Mouse (Mus musculus): ENCODE results near the gene B4galnt1. TPM values are rescaled to one million over a fixed set of nuclear protein-coding genes. Genes with fewer than 3 reads are reported as not detected.

The B4galnt1 gene
- polyA plus RNA-seq, 2 experiments, result 11.8 to 12.1 TPM

GRCm38 (mm10) chr10:127165654-127166403 is 804 bp downstream of the B4galnt1 start:
- TF ChIP-seq POLR2A (IDR thresholded peaks at IDR 0.05; ENCODE audit: borderline replicate concordance, extremely low read depth, insufficient read depth, insufficient read length), result no peak
- Histone ChIP-seq H3K4me3 (replicated peaks; ENCODE audit: low read length) (peak overlapping the region; percentile 60), H3K36me3 (ENCODE audit: control insufficient read depth, insufficient read depth, low read length) (no peaks in the 10 kb centered on the region), H3K27ac (replicated peaks; ENCODE audit: low read depth, low read length) (no peak overlapping the region), H3K9me3 (ENCODE audit: control insufficient read depth, low read length) (no peaks in the 10 kb centered on the region), H3K27me3 (ENCODE audit: control insufficient read depth, insufficient read depth, low read length) (peaks cover 55% of the 10 kb centered on the region), H3K4me2 (replicated peaks; ENCODE audit: low read depth, low read length, severe bottlenecking) (peak overlapping the region; percentile 99), H3K4me1 (ENCODE audit: control insufficient read depth, insufficient read depth, low read length) (no peaks in the 10 kb centered on the region; the same call in none of the 2 replicates), H3K9ac (ENCODE audit: low read depth, low read length, severe bottlenecking) (peak overlapping the region; percentile 67)
- DNase-seq (ENCODE audit: low spot score), result no peak
- ATAC-seq (ENCODE audit: low FRiP score, low read depth), result peak; percentile 13; the same call in 1 of the 2 replicates
- 0% methylated on average over 52 of the region's 56 CpGs for WGBS

- no peak for TF ChIP-seq POLR2A (IDR thresholded peaks at IDR 0.05; ENCODE audit: borderline replicate concordance, extremely low read depth, insufficient read depth, insufficient read length)
- WGBS, result 2% methylated on average over 11 of the region's 11 CpGs
- Histone ChIP-seq H3K4me2 (replicated peaks; ENCODE audit: low read depth, low read length, severe bottlenecking) (peak overlapping the region; percentile 99), H3K4me3 (replicated peaks; ENCODE audit: low read length) (peak overlapping the region; percentile 60), H3K27me3 (ENCODE audit: control insufficient read depth, insufficient read depth, low read length) (peaks cover 61% of the 10 kb centered on the region), H3K36me3 (ENCODE audit: control insufficient read depth, insufficient read depth, low read length) (no peaks in the 10 kb centered on the region), H3K27ac (replicated peaks; ENCODE audit: low read depth, low read length) (no peak overlapping the region), H3K4me1 (ENCODE audit: control insufficient read depth, insufficient read depth, low read length) (no peaks in the 10 kb centered on the region; the same call in none of the 2 replicates), H3K9ac (ENCODE audit: low read depth, low read length, severe bottlenecking) (peak overlapping the region; percentile 67), H3K9me3 (ENCODE audit: control insufficient read depth, low read length) (no peaks in the 10 kb centered on the region)
- DNase-seq (ENCODE audit: low spot score) (no peak), ATAC-seq (ENCODE audit: low FRiP score, low read depth) (no peak)
Observed at GRCm38 (mm10) chr10:127166404-127166715, 1.3 kb downstream of the B4galnt1 start.

GRCm38 (mm10) chr10:127166771-127167613 is 2.0 kb downstream of the B4galnt1 start:
- Histone ChIP-seq H3K9me3 (ENCODE audit: control insufficient read depth, low read length) (no peaks in the 10 kb centered on the region), H3K9ac (ENCODE audit: low read depth, low read length, severe bottlenecking) (no peak overlapping the region), H3K4me2 (replicated peaks; ENCODE audit: low read depth, low read length, severe bottlenecking) (no peak overlapping the region; the same call in 1 of the 2 replicates), H3K4me3 (replicated peaks; ENCODE audit: low read length) (peak overlapping the region; percentile 60; the same call in 1 of the 2 replicates), H3K4me1 (ENCODE audit: control insufficient read depth, insufficient read depth, low read length) (no peaks in the 10 kb centered on the region; the same call in none of the 2 replicates), H3K36me3 (ENCODE audit: control insufficient read depth, insufficient read depth, low read length) (no peaks in the 10 kb centered on the region), H3K27ac (replicated peaks; ENCODE audit: low read depth, low read length) (no peak overlapping the region), H3K27me3 (ENCODE audit: control insufficient read depth, insufficient read depth, low read length) (peaks cover 61% of the 10 kb centered on the region)
- WGBS, result 23% methylated on average over 15 of the region's 15 CpGs
- no peak for DNase-seq (ENCODE audit: low spot score)
- ATAC-seq (ENCODE audit: low FRiP score, low read depth), result no peak
- no peak for TF ChIP-seq POLR2A (IDR thresholded peaks at IDR 0.05; ENCODE audit: borderline replicate concordance, extremely low read depth, insufficient read depth, insufficient read length)

- no peak for TF ChIP-seq POLR2A (IDR thresholded peaks at IDR 0.05; ENCODE audit: borderline replicate concordance, extremely low read depth, insufficient read depth, insufficient read length)
- Histone ChIP-seq H3K9ac (ENCODE audit: low read depth, low read length, severe bottlenecking) (no peak overlapping the region), H3K4me3 (replicated peaks; ENCODE audit: low read length) (no peak overlapping the region), H3K36me3 (ENCODE audit: control insufficient read depth, insufficient read depth, low read length) (no peaks in the 10 kb centered on the region), H3K9me3 (ENCODE audit: control insufficient read depth, low read length) (no peaks in the 10 kb centered on the region), H3K4me2 (replicated peaks; ENCODE audit: low read depth, low read length, severe bottlenecking) (no peak overlapping the region), H3K27ac (replicated peaks; ENCODE audit: low read depth, low read length) (no peak overlapping the region), H3K27me3 (ENCODE audit: control insufficient read depth, insufficient read depth, low read length) (peaks cover 61% of the 10 kb centered on the region), H3K4me1 (ENCODE audit: control insufficient read depth, insufficient read depth, low read length) (no peaks in the 10 kb centered on the region; the same call in none of the 2 replicates)
- ATAC-seq (ENCODE audit: low FRiP score, low read depth), result no peak
- no peak for DNase-seq (ENCODE audit: low spot score)
- WGBS, result 30% methylated on average over 10 of the region's 10 CpGs
Observed at GRCm38 (mm10) chr10:127167614-127168192, 2.7 kb downstream of the B4galnt1 start.

- H3K9me3 ChIP-seq (ENCODE audit: control insufficient read depth, low read length), result no peaks in the 10 kb centered on the region
- 3% methylated on average over 22 of the region's 22 CpGs for WGBS
- no peak for ATAC-seq (ENCODE audit: low FRiP score, low read depth)
- no peak for TF ChIP-seq POLR2A (IDR thresholded peaks at IDR 0.05; ENCODE audit: borderline replicate concordance, extremely low read depth, insufficient read depth, insufficient read length)
- no peaks in the 10 kb centered on the region for H3K36me3 ChIP-seq (ENCODE audit: control insufficient read depth, insufficient read depth, low read length)
- 0 out of 2 replicates have a peak overlapping the region, but pooled peaks have one; percentile 25 for H3K9ac ChIP-seq (ENCODE audit: low read depth, low read length, severe bottlenecking)
- H3K27ac ChIP-seq (replicated peaks; ENCODE audit: low read depth, low read length), result no peak overlapping the region
- peaks cover 58% of the 10 kb centered on the region for H3K27me3 ChIP-seq (ENCODE audit: control insufficient read depth, insufficient read depth, low read length)
- no peak for DNase-seq (ENCODE audit: low spot score)
- peak overlapping the region; percentile 41 for H3K4me3 ChIP-seq (replicated peaks; ENCODE audit: low read length)
- peak overlapping the region; percentile 75 for H3K4me2 ChIP-seq (replicated peaks; ENCODE audit: low read depth, low read length, severe bottlenecking)
- no peaks in the 10 kb centered on the region; the same call in none of the 2 replicates for H3K4me1 ChIP-seq (ENCODE audit: control insufficient read depth, insufficient read depth, low read length)
Observed at GRCm38 (mm10) chr10:127170002-127170401, 5.0 kb downstream of the B4galnt1 start.
